Mouse (Mus musculus): Measurements from ENCODE around the gene Pde8b.

Pde8b gene

DNA sequence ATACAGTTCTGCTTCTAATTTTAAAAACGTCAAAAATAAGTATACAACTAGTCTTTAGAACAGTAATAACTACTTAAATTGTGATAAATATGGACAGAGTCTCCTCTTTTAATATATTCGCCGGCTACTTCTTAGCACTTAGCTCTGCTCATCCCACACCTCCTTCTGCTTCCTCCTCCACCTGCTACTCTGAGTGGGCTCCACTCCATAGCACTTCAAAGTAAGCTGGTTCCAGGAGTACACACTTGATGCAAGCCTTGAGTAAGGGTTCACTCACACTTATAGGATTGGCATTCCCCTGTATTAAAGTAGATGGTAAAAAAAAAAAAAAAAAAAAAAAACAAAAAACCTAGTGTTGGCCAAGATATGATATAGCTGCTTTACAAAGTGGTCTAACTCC is 89.9 kb downstream of the Pde8b start:
- no peak for ATAC-seq (ENCODE audit: insufficient number of reproducible peaks, low FRiP score, low TSS enrichment)

- ATAC-seq (ENCODE audit: insufficient number of reproducible peaks, low FRiP score, low TSS enrichment) = no peak
These were observed 91.2 kb downstream of the Pde8b start for GRCm38 (mm10) chr13:95158986-95159385.

GRCm38 (mm10) chr13:95144746-95145145 is 105.4 kb downstream of the Pde8b start:
- no peak for ATAC-seq (ENCODE audit: insufficient number of reproducible peaks, low FRiP score, low TSS enrichment)

- no peak for ATAC-seq (ENCODE audit: insufficient number of reproducible peaks, low FRiP score, low TSS enrichment)
These were observed 109.6 kb downstream of the Pde8b start for GRCm38 (mm10) chr13:95140460-95141079.

- no peak for ATAC-seq (ENCODE audit: insufficient number of reproducible peaks, low FRiP score, low TSS enrichment)
These were observed 114.6 kb downstream of the Pde8b start for GRCm38 (mm10) chr13:95135326-95136150.

DNA sequence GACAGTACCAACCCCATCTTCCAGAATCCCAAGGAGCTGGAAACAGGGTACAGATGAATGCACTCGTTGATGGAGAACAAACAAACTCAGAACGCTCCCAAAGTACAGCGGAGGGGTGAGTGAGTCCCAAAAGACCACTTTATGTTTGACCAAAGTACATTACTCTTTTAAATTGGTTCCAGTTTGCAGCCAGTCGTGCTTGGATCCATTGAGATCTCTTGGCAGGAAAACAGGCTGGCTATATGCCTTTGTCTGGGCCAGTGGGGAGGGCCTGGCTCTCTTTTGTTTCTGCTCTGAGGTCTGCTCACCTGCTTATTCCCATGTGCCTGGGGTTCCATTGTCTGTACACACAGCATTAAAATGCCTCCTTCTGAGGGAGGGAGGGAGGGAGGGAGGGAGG is 118.3 kb downstream of the Pde8b start:
- no peak for ATAC-seq (ENCODE audit: insufficient number of reproducible peaks, low FRiP score, low TSS enrichment)

- ATAC-seq (ENCODE audit: insufficient number of reproducible peaks, low FRiP score, low TSS enrichment) = no peak
These were observed 119.1 kb downstream of the Pde8b start for GRCm38 (mm10) chr13:95131041-95131440.

GRCm38 (mm10) chr13:95127288-95127687 is 122.8 kb downstream of the Pde8b start:
- no peak for ATAC-seq (ENCODE audit: insufficient number of reproducible peaks, low FRiP score, low TSS enrichment)

- ATAC-seq (ENCODE audit: insufficient number of reproducible peaks, low FRiP score, low TSS enrichment) = no peak
These were observed 123.3 kb downstream of the Pde8b start for GRCm38 (mm10) chr13:95126801-95127200.

- no peak for ATAC-seq (ENCODE audit: insufficient number of reproducible peaks, low FRiP score, low TSS enrichment)
These were observed 124.5 kb downstream of the Pde8b start for GRCm38 (mm10) chr13:95125546-95126215.

DNA sequence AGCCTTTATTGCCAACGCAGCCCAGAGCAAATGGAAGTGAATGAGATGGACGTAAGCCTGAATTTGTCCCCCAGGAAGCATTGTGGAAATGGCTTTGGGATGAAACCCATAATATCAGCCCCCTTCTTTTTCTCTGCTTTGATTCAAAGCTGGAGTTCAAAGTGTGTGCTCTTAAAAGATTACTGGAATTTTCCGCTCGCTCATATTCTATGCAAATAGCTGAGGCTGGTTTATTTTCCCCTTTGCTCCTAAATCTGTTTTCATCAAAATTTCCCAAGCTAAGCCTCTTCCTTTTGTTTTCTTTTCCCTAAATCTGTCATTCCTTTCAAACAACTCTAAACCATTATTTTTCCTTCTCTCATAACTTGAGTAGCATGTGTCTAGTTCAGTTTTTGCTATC is 129.6 kb downstream of the Pde8b start:
- ATAC-seq (ENCODE audit: insufficient number of reproducible peaks, low FRiP score, low TSS enrichment) = no peak

DNA sequence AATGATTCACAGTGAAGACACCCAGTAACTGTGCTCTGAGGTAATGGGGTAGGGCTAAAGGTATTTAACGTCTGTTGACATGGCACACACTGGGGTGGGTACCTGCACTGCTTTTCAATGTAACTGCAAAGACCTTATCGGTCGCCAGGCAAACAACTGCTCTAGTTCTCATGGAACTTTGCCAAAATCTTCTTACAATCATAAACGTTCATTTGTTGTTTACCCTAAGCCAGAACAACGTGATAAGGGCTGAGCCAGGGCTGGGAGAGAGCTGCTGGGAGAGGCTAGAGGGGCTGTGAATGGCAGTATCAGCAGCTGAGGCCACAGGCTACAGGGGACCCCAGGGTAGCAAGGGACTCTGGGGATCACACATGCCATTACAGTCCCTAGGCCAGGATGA is 136.4 kb downstream of the Pde8b start:
- no peak for ATAC-seq (ENCODE audit: insufficient number of reproducible peaks, low FRiP score, low TSS enrichment)

GRCm38 (mm10) chr13:95109555-95109954 is 140.6 kb downstream of the Pde8b start:
- ATAC-seq (ENCODE audit: insufficient number of reproducible peaks, low FRiP score, low TSS enrichment) = no peak

DNA sequence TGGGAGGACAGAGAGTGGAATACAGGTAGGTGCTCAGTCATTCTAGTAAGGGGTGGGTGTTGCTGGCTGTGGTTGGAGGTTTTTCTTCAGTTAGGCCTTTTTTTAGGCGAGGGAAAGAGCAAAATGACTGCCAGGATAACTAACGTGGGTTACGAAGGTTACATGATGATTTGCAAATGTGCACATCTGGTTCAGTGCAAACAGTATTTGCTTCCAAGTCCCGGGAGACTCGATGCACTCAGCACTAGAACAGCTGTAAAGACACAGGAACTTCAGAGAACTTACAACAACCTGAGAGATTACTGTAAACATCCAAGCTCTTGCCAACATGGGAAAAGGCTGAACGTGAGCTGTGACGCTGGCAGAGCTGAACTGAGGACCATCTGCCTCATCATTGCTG is 142.1 kb downstream of the Pde8b start:
- no peak for ATAC-seq (ENCODE audit: insufficient number of reproducible peaks, low FRiP score, low TSS enrichment)

DNA sequence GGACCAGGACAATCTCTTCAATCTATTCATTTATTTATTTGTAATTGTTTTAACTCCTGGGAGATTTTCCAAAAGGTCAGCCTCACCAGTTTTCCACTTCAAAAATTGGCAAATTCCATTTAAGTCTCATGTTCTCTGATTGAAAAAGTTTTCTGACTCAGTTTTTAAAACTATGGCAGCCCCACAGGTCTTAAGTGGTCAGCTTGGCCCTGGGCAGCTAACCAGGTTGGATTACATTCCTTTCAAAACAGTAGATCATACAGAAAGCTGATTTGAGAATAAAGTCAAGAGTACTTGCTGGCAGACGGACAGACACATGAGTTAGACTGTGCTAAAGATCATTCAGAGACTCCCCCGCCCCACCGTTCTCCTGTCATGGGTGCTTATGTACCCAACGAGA is 145.3 kb downstream of the Pde8b start:
- ATAC-seq (ENCODE audit: insufficient number of reproducible peaks, low FRiP score, low TSS enrichment) = no peak

- no peak for ATAC-seq (ENCODE audit: insufficient number of reproducible peaks, low FRiP score, low TSS enrichment)
These were observed 147.0 kb downstream of the Pde8b start for GRCm38 (mm10) chr13:95102985-95103590.

- no peak for ATAC-seq (ENCODE audit: insufficient number of reproducible peaks, low FRiP score, low TSS enrichment)
These were observed 148.8 kb downstream of the Pde8b start for GRCm38 (mm10) chr13:95101315-95101714.

GRCm38 (mm10) chr13:95098931-95099720 is 151.0 kb downstream of the Pde8b start:
- no peak for ATAC-seq (ENCODE audit: insufficient number of reproducible peaks, low FRiP score, low TSS enrichment)

DNA sequence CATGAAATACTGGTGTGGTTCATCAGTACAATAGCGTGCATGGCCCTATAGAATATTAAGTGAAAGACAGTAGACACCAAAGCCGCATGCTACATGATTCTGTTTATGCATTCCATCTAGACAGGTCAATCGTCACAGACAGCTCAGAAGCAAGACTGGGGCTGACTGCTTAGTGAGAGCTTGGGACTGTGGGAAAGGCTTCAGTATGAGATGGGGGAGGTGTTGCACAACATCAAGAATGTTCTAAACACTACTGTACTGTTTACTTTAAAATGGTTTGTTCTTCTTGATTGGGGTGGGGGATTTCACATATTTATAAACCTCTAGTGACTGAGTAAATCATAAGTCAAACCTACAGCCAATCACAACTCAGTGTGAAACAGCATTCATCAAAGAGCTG is 153.5 kb downstream of the Pde8b start:
- no peak for ATAC-seq (ENCODE audit: insufficient number of reproducible peaks, low FRiP score, low TSS enrichment)

- no peak for ATAC-seq (ENCODE audit: insufficient number of reproducible peaks, low FRiP score, low TSS enrichment)
These were observed 154.3 kb downstream of the Pde8b start for GRCm38 (mm10) chr13:95095860-95096259.
